Mouse (Mus musculus): ENCODE results near the gene Cmklr1. TPM values are rescaled to one million over a fixed set of nuclear protein-coding genes. Genes with fewer than 3 reads are reported as not detected.

Cmklr1 gene
- polyA plus RNA-seq, 1 experiment from 2014 or later: 7.5 TPM

GRCm38 (mm10) chr5:113606961-113607785, 43.1 kb downstream of the Cmklr1 start:
- 70% methylated on average over 8 of the region's 8 CpGs for WGBS
- Histone ChIP-seq H3K4me1 (replicated peaks; ENCODE audit: insufficient read depth, low read length) (no peaks in the 10 kb centered on the region), H3K4me2 (ENCODE audit: low read length) (no peak overlapping the region), H3K9me3 (replicated peaks; ENCODE audit: low read length) (no peaks in the 10 kb centered on the region), H3K27ac (no peak overlapping the region), H3K36me3 (ENCODE audit: insufficient read depth, low read length) (no peaks in the 10 kb centered on the region), H3K27me3 (ENCODE audit: insufficient read depth, low read length) (no peaks in the 10 kb centered on the region), H3K9ac (ENCODE audit: low read depth, low read length) (no peak overlapping the region), H3K4me3 (replicated peaks; ENCODE audit: low read depth, low read length) (no peak overlapping the region)
- no peak for ATAC-seq (replicated peaks; ENCODE audit: low FRiP score, low read depth)
- no peak for DNase-seq (ENCODE audit: low spot score)
- peak; percentile 33; the same call in 1 of the 2 replicates for TF ChIP-seq CTCF (IDR thresholded peaks at IDR 0.05; ENCODE audit: low read depth)

- Histone ChIP-seq H3K9me3 (replicated peaks; ENCODE audit: low read length) (no peaks in the 10 kb centered on the region), H3K4me3 (replicated peaks; ENCODE audit: low read depth, low read length) (no peak overlapping the region), H3K4me2 (ENCODE audit: low read length) (no peak overlapping the region), H3K27ac (no peak overlapping the region), H3K36me3 (ENCODE audit: insufficient read depth, low read length) (no peaks in the 10 kb centered on the region), H3K27me3 (ENCODE audit: insufficient read depth, low read length) (no peaks in the 10 kb centered on the region), H3K9ac (ENCODE audit: low read depth, low read length) (no peak overlapping the region), H3K4me1 (replicated peaks; ENCODE audit: insufficient read depth, low read length) (no peaks in the 10 kb centered on the region)
- no peak for TF ChIP-seq CTCF (IDR thresholded peaks at IDR 0.05; ENCODE audit: low read depth)
- no peak for ATAC-seq (replicated peaks; ENCODE audit: low FRiP score, low read depth)
- DNase-seq (ENCODE audit: low spot score): no peak
- 56% methylated on average over 3 of the region's 3 CpGs for WGBS
Measured at GRCm38 (mm10) chr5:113606121-113606520, 44.1 kb downstream of the Cmklr1 start.

GRCm38 (mm10) chr5:113604758-113605157, 45.5 kb downstream of the Cmklr1 start:
- DNase-seq (ENCODE audit: low spot score) (no peak), ATAC-seq (replicated peaks; ENCODE audit: low FRiP score, low read depth) (no peak)
- Histone ChIP-seq H3K27me3 (ENCODE audit: insufficient read depth, low read length) (no peaks in the 10 kb centered on the region), H3K9ac (ENCODE audit: low read depth, low read length) (no peak overlapping the region), H3K36me3 (ENCODE audit: insufficient read depth, low read length) (no peaks in the 10 kb centered on the region), H3K27ac (no peak overlapping the region), H3K9me3 (replicated peaks; ENCODE audit: low read length) (no peaks in the 10 kb centered on the region), H3K4me2 (ENCODE audit: low read length) (no peak overlapping the region), H3K4me3 (replicated peaks; ENCODE audit: low read depth, low read length) (no peak overlapping the region), H3K4me1 (replicated peaks; ENCODE audit: insufficient read depth, low read length) (no peaks in the 10 kb centered on the region)
- WGBS: 66% methylated on average over 4 of the region's 4 CpGs
- no peak for TF ChIP-seq CTCF (IDR thresholded peaks at IDR 0.05; ENCODE audit: low read depth)

GRCm38 (mm10) chr5:113603471-113603870, 46.8 kb downstream of the Cmklr1 start:
- ATAC-seq (replicated peaks; ENCODE audit: low FRiP score, low read depth): no peak
- Histone ChIP-seq H3K9me3 (replicated peaks; ENCODE audit: low read length) (no peaks in the 10 kb centered on the region), H3K4me1 (replicated peaks; ENCODE audit: insufficient read depth, low read length) (no peaks in the 10 kb centered on the region), H3K4me2 (ENCODE audit: low read length) (no peak overlapping the region), H3K9ac (ENCODE audit: low read depth, low read length) (no peak overlapping the region), H3K27ac (no peak overlapping the region), H3K27me3 (ENCODE audit: insufficient read depth, low read length) (no peaks in the 10 kb centered on the region), H3K4me3 (replicated peaks; ENCODE audit: low read depth, low read length) (no peak overlapping the region), H3K36me3 (ENCODE audit: insufficient read depth, low read length) (no peaks in the 10 kb centered on the region)
- no peak for TF ChIP-seq CTCF (IDR thresholded peaks at IDR 0.05; ENCODE audit: low read depth)
- no peak for DNase-seq (ENCODE audit: low spot score)
- WGBS: 71% methylated on average over 9 of the region's 9 CpGs

GRCm38 (mm10) chr5:113600803-113601202, 49.4 kb downstream of the Cmklr1 start:
- Histone ChIP-seq H3K36me3 (ENCODE audit: insufficient read depth, low read length) (no peaks in the 10 kb centered on the region), H3K9ac (ENCODE audit: low read depth, low read length) (no peak overlapping the region), H3K27ac (no peak overlapping the region), H3K4me2 (ENCODE audit: low read length) (no peak overlapping the region), H3K4me3 (replicated peaks; ENCODE audit: low read depth, low read length) (no peak overlapping the region), H3K4me1 (replicated peaks; ENCODE audit: insufficient read depth, low read length) (no peaks in the 10 kb centered on the region), H3K27me3 (ENCODE audit: insufficient read depth, low read length) (no peaks in the 10 kb centered on the region), H3K9me3 (replicated peaks; ENCODE audit: low read length) (no peaks in the 10 kb centered on the region)
- DNase-seq (ENCODE audit: low spot score) (no peak), ATAC-seq (replicated peaks; ENCODE audit: low FRiP score, low read depth) (no peak)
- WGBS: 88% methylated on average over 4 of the region's 4 CpGs
- TF ChIP-seq CTCF (IDR thresholded peaks at IDR 0.05; ENCODE audit: low read depth): no peak

- 74% methylated on average over 3 of the region's 3 CpGs for WGBS
- ATAC-seq (replicated peaks; ENCODE audit: low FRiP score, low read depth): no peak
Measured at GRCm38 (mm10) chr5:113600181-113600580, 50.0 kb downstream of the Cmklr1 start.

More at GRCm38 (mm10) chr5:113600181-113600580, 50.0 kb downstream of the Cmklr1 start:
- Histone ChIP-seq H3K4me1 (replicated peaks; ENCODE audit: insufficient read depth, low read length) (no peaks in the 10 kb centered on the region), H3K36me3 (ENCODE audit: insufficient read depth, low read length) (no peaks in the 10 kb centered on the region), H3K27me3 (ENCODE audit: insufficient read depth, low read length) (no peaks in the 10 kb centered on the region), H3K4me3 (replicated peaks; ENCODE audit: low read depth, low read length) (no peak overlapping the region), H3K9ac (ENCODE audit: low read depth, low read length) (no peak overlapping the region), H3K4me2 (ENCODE audit: low read length) (no peak overlapping the region), H3K27ac (no peak overlapping the region), H3K9me3 (replicated peaks; ENCODE audit: low read length) (no peaks in the 10 kb centered on the region)
- no peak for DNase-seq (ENCODE audit: low spot score)
- TF ChIP-seq CTCF (IDR thresholded peaks at IDR 0.05; ENCODE audit: low read depth): no peak

Data from kidney, postnatal 0 days (tissue).